ENCODE assay signal across 9 mouse cellular contexts in genomic region chr8:85037681-85038531, GRCm38 (mm10). TPM values are rescaled to one million over a fixed set of nuclear protein-coding genes. Genes with fewer than 3 reads are reported as not detected.
DNase-seq lines count a peak whose midpoint lies in the region; ATAC-seq lines count a peak whose summit lies in the region.
"Had no signal": no experiment of that assay in that cellular context is flagged by ENCODE, and none has a peak within 500 bp of the region (broad histone marks: within the 10 kb centered on the region; RNA-seq: fewer than 3 reads in every experiment).

No protein-coding gene starts in this region.

- peak overlapping the region; percentile 93 for H3K4me2 ChIP-seq in forebrain, embryonic 15.5 days (replicated peaks)
- H3K4me2 ChIP-seq in hindbrain, embryonic 14.5 days (replicated peaks), result peak overlapping the region; percentile 91

- H3K27me3 ChIP-seq in forebrain, embryonic 15.5 days, result no peaks in the 10 kb centered on the region
- no peaks in the 10 kb centered on the region for H3K27me3 ChIP-seq in hindbrain, embryonic 14.5 days (ENCODE audit: control insufficient read depth, insufficient read depth, low read length)

- intact Hi-C loops in left cerebral cortex, postnatal 14 days (cut with DNase I), result no loop called here

- H3K9ac ChIP-seq in forebrain, embryonic 15.5 days (replicated peaks), result peak overlapping the region; percentile 87
- H3K9ac ChIP-seq in hindbrain, embryonic 14.5 days, result peak overlapping the region; percentile 86

- ATAC-seq in forebrain, embryonic 15.5 days (replicated peaks), result 0 out of 2 replicates have a peak, but pooled peaks have one; percentile 7
- ATAC-seq in hindbrain, embryonic 14.5 days (ENCODE audit: low FRiP score), result peak; percentile 3; the same call in 1 of the 2 replicates
- ATAC-seq in megakaryocyte, adult 5-6 weeks (ENCODE audit: poor library complexity, severe bottlenecking), result peak; percentile 49

- under 1% methylated on average over 57 of the region's 57 CpGs for WGBS in forebrain, embryonic 15.5 days
- under 1% methylated on average over 57 of the region's 57 CpGs for WGBS in hindbrain, embryonic 14.5 days

- peak overlapping the region; percentile 99 for H3K27ac ChIP-seq in forebrain, embryonic 15.5 days (replicated peaks)
- peak overlapping the region; percentile 97 for H3K27ac ChIP-seq in hindbrain, embryonic 14.5 days

- peak overlapping the region; percentile 88 for H3K4me3 ChIP-seq in forebrain, embryonic 15.5 days
- H3K4me3 ChIP-seq in hindbrain, embryonic 14.5 days (replicated peaks; ENCODE audit: low read length), result peak overlapping the region; percentile 73

- DNase-seq in MEL-GATA-1-ER (ENCODE audit: extremely low read depth, low read depth), result peak; percentile 26
- DNase-seq in c-Kit-negative CD71-positive TER-119-positive erythroid progenitor cells, embryonic 14.5 days (ENCODE audit: low read depth, low spot score), result peak; percentile 47
- DNase-seq in hindbrain, embryonic 14.5 days (ENCODE audit: low spot score), result peak; percentile 34
- DNase-seq in left cerebral cortex, postnatal 14 days (ENCODE audit: low spot score in 2 of 2), result peak; percentile 49 to 51
- DNase-seq in right cerebral cortex, postnatal 25 days, result peak; percentile 72
- DNase-seq in yolk sac, embryonic 10.5 days (ENCODE audit: low spot score), result peak; percentile 68

- peaks cover 24% of the 10 kb centered on the region for H3K36me3 ChIP-seq in forebrain, embryonic 15.5 days
- H3K36me3 ChIP-seq in hindbrain, embryonic 14.5 days (replicated peaks; ENCODE audit: control insufficient read depth, insufficient read depth), result peaks cover 23% of the 10 kb centered on the region

- H3K9me3 ChIP-seq in forebrain, embryonic 15.5 days, result no peaks in the 10 kb centered on the region
- H3K9me3 ChIP-seq in hindbrain, embryonic 14.5 days (ENCODE audit: control insufficient read depth, low read length), result no peaks in the 10 kb centered on the region

- H3K4me1 ChIP-seq in forebrain, embryonic 15.5 days, result peaks cover 30% of the 10 kb centered on the region
- peaks cover 25% of the 10 kb centered on the region for H3K4me1 ChIP-seq in hindbrain, embryonic 14.5 days (replicated peaks; ENCODE audit: control insufficient read depth, insufficient read depth, low read length)

RNA-seq across cellular contexts. Expression of gene Tnpo2, which starts 1.2 kb away (rescaled TPM):
- 57.9 and 64.1 TPM in 2 replicates for polyA plus RNA-seq in forebrain, embryonic 15.5 days (2015; fragmentation: Nextera tagmentation; extraction: Ambion mirVana)
- polyA plus RNA-seq in hindbrain, embryonic 14.5 days (2014; fragmentation: Nextera tagmentation; extraction: Ambion mirVana), result 42.4 and 46.4 TPM in 2 replicates
- 100 to 1,000 TPM; 165 to 171 TPM for total RNA-seq in left cerebral cortex, postnatal 14 days (2021)
- 13.2 and 18.8 TPM in 2 replicates for total RNA-seq in megakaryocyte, adult 5-6 weeks (2015)
- 13.1 and 17.7 TPM in 2 replicates for total RNA-seq in megakaryocyte, adult 5-6 weeks (2017)

RNA-seq across cellular contexts. Expression of gene Trir, which starts 11.3 kb away (rescaled TPM):
- polyA plus RNA-seq in forebrain, embryonic 15.5 days (2015; fragmentation: Nextera tagmentation; extraction: Ambion mirVana), result 141 and 150 TPM in 2 replicates
- polyA plus RNA-seq in hindbrain, embryonic 14.5 days (2014; fragmentation: Nextera tagmentation; extraction: Ambion mirVana), result 162 and 165 TPM in 2 replicates
- total RNA-seq in left cerebral cortex, postnatal 14 days (2021), result 100 to 1,000 TPM; 128 to 146 TPM
- total RNA-seq in megakaryocyte, adult 5-6 weeks (2015), result 138 and 141 TPM in 2 replicates
- total RNA-seq in megakaryocyte, adult 5-6 weeks (2017), result 411 and 422 TPM in 2 replicates

RNA-seq across cellular contexts. Expression of gene Asna1, which starts 12.8 kb away (rescaled TPM):
- polyA plus RNA-seq in forebrain, embryonic 15.5 days (2015; fragmentation: Nextera tagmentation; extraction: Ambion mirVana), result 152 and 154 TPM in 2 replicates
- polyA plus RNA-seq in hindbrain, embryonic 14.5 days (2014; fragmentation: Nextera tagmentation; extraction: Ambion mirVana), result 121 and 137 TPM in 2 replicates
- 100 to 1,000 TPM; 116 to 117 TPM for total RNA-seq in left cerebral cortex, postnatal 14 days (2021)
- total RNA-seq in megakaryocyte, adult 5-6 weeks (2015), result 52.5 and 64.0 TPM in 2 replicates
- 61.2 and 65.5 TPM in 2 replicates for total RNA-seq in megakaryocyte, adult 5-6 weeks (2017)

RNA-seq across cellular contexts. Expression of gene Fbxw9, which starts 21.9 kb away (rescaled TPM):
- 63.0 and 67.1 TPM in 2 replicates for polyA plus RNA-seq in forebrain, embryonic 15.5 days (2015; fragmentation: Nextera tagmentation; extraction: Ambion mirVana)
- 63.0 and 68.9 TPM in 2 replicates for polyA plus RNA-seq in hindbrain, embryonic 14.5 days (2014; fragmentation: Nextera tagmentation; extraction: Ambion mirVana)
- 10 to 100 TPM; 38.3 to 39.9 TPM for total RNA-seq in left cerebral cortex, postnatal 14 days (2021)
- total RNA-seq in megakaryocyte, adult 5-6 weeks (2015), result 2.1 and 4.1 TPM in 2 replicates
- total RNA-seq in megakaryocyte, adult 5-6 weeks (2017), result 3.0 and 3.2 TPM in 2 replicates

RNA-seq across cellular contexts. Expression of gene Best2, which starts 23.6 kb away (rescaled TPM):
- polyA plus RNA-seq in forebrain, embryonic 15.5 days (2015; fragmentation: Nextera tagmentation; extraction: Ambion mirVana), result not detected in 2 replicates
- polyA plus RNA-seq in hindbrain, embryonic 14.5 days (2014; fragmentation: Nextera tagmentation; extraction: Ambion mirVana), result not detected in 2 replicates
- not detected for total RNA-seq in left cerebral cortex, postnatal 14 days (2021)
- total RNA-seq in megakaryocyte, adult 5-6 weeks (2015), result 0.07 TPM in 1 of 2 replicates, not detected in the other
- total RNA-seq in megakaryocyte, adult 5-6 weeks (2017), result not detected in 2 replicates
- total RNA-seq: left cerebral cortex, postnatal 10 days had no signal

Comparison
In these comparisons a context has a peak if more than half of its experiments do, and no peak if none do; other contexts are left out.
1. Peak in every context shown above with its lines: DNase-seq, ATAC-seq, H3K4me3 ChIP-seq and H3K27ac ChIP-seq.
2. RNA of gene Tnpo2, which starts 1.2 kb away (total RNA-seq): 165 to 171 TPM in left cerebral cortex, postnatal 14 days; 13.1 to 18.8 TPM in megakaryocyte, adult 5-6 weeks; every median in the first group is over 4 times any median in the second.